Mouse (Mus musculus): ENCODE results near the gene Cds2. TPM values are rescaled to one million over a fixed set of nuclear protein-coding genes. Genes with fewer than 3 reads are reported as not detected.

The Cds2 gene
- polyA plus RNA-seq, 1 experiment = 21.2 TPM

DNA sequence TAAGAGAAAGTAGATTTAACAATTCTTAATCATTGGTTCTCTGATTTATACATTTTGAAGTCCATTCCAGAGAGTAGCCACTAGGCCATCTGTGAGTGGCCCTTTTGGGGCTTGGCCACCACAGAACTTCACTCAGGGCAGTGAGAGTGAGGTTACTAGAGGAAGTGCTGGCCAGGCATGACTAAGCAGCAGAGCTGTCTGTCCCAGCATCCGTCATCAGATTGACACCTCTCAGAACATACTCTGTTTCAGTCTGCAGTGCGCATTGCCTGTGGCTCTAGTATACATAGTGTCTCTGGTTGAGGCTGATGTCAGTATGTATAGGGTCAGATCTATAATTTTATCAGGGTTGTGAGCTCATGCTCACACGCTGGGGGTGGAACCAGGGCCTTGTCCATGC, 6.3 kb downstream of the Cds2 start:
- no peak overlapping the region for H3K4me3 ChIP-seq (ENCODE audit: low read depth, low read length)
- H3K27ac ChIP-seq (ENCODE audit: insufficient read depth, low read depth, low read length) = no peak overlapping the region
- H3K4me1 ChIP-seq (ENCODE audit: control insufficient read depth, insufficient read depth, insufficient read length, low read length) = peaks cover 13% of the 10 kb centered on the region
- H3K36me3 ChIP-seq (ENCODE audit: control insufficient read depth, insufficient read depth, low read length) = no peaks in the 10 kb centered on the region
- no peaks in the 10 kb centered on the region for H3K27me3 ChIP-seq (ENCODE audit: control insufficient read depth, insufficient read depth, low read length)
- WGBS = 65% methylated on average over 3 of the region's 3 CpGs
- TF ChIP-seq CTCF (IDR thresholded peaks at IDR 0.05; ENCODE audit: extremely low read depth, insufficient read length, insufficient replicate concordance, low read depth, low read length) = no peak
- TF ChIP-seq POLR2A (IDR thresholded peaks at IDR 0.05; ENCODE audit: low read depth, low read length) = no peak

DNA sequence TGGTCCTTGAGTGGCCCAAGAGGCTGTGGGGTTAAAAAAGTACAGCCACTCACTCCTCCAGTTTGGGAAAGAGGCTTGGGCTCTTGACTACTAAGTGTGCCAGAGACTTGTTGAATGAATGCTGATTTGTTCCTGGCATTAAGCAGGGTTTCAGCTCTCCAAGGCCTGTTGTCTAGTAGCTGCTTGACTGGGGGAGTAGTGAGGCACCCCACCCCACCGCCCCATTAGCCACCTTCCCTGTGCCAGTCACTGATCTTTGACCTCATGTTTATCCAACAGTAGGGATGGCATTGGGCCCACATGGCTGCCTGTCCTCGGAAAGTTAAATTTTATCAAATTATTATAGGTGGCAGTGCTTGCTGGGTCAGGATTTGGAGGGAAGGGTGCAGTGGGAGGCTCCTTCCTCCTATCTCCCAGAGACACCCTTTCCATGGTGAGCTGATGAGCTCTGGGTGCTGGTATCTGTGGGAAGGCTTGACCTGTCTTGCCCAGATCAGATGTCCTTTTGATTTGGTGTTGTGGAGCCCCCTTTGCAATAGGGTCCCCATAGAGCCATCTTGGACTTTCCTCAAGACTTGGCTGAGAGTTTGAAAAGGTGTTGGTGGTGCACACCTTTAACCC, 7.5 kb downstream of the Cds2 start:
- H3K27ac ChIP-seq (ENCODE audit: insufficient read depth, low read depth, low read length) = no peak overlapping the region
- no peak overlapping the region for H3K4me3 ChIP-seq (ENCODE audit: low read depth, low read length)
- H3K27me3 ChIP-seq (ENCODE audit: control insufficient read depth, insufficient read depth, low read length) = no peaks in the 10 kb centered on the region
- peaks cover 6% of the 10 kb centered on the region for H3K4me1 ChIP-seq (ENCODE audit: control insufficient read depth, insufficient read depth, insufficient read length, low read length)
- no peak for TF ChIP-seq CTCF (IDR thresholded peaks at IDR 0.05; ENCODE audit: extremely low read depth, insufficient read length, insufficient replicate concordance, low read depth, low read length)
- no peak for TF ChIP-seq POLR2A (IDR thresholded peaks at IDR 0.05; ENCODE audit: low read depth, low read length)
- 20% methylated on average over 2 of the region's 2 CpGs for WGBS
- no peaks in the 10 kb centered on the region for H3K36me3 ChIP-seq (ENCODE audit: control insufficient read depth, insufficient read depth, low read length)

DNA sequence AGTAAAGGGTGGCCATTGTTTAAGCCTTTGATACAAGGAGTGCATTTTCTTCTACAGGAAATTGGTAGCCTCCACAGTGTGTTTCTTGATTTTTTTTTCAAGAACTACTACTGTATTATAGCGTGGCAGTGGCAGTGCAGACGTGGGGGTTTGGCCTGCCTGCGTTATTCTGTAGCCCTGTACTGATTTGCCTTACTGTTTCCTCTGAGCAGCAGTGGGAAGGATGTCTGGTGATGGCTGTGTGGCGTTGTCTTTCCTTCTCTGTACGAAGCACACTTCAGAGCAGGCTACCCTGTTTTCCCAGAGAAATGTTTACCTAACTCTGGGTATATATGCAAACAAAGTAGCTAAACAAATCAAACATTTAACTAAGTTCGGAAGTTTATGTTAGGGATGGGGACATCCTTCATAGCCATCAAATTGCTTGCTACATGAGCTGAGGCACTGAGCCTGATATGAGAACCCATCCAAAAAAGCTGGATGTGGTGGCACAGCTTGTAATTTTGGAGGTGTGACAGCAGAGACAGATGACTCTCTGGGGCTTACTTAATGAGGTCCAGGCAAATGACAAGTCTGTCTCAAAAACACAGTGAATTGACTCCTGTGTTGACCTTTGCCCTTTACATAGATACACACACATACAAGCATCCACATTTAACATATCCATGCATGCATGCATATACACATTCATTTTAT, 9.9 kb downstream of the Cds2 start:
- no peak overlapping the region for H3K27ac ChIP-seq (ENCODE audit: insufficient read depth, low read depth, low read length)
- TF ChIP-seq CTCF (IDR thresholded peaks at IDR 0.05; ENCODE audit: extremely low read depth, insufficient read length, insufficient replicate concordance, low read depth, low read length) (no peak), POLR2A (IDR thresholded peaks at IDR 0.05; ENCODE audit: low read depth, low read length) (no peak)
- H3K4me3 ChIP-seq (ENCODE audit: low read depth, low read length) = no peak overlapping the region
- no peaks in the 10 kb centered on the region for H3K27me3 ChIP-seq (ENCODE audit: control insufficient read depth, insufficient read depth, low read length)
- H3K4me1 ChIP-seq (ENCODE audit: control insufficient read depth, insufficient read depth, insufficient read length, low read length) = peaks cover 6% of the 10 kb centered on the region
- 64% methylated on average over 6 of the region's 6 CpGs for WGBS
- no peaks in the 10 kb centered on the region for H3K36me3 ChIP-seq (ENCODE audit: control insufficient read depth, insufficient read depth, low read length)

DNA sequence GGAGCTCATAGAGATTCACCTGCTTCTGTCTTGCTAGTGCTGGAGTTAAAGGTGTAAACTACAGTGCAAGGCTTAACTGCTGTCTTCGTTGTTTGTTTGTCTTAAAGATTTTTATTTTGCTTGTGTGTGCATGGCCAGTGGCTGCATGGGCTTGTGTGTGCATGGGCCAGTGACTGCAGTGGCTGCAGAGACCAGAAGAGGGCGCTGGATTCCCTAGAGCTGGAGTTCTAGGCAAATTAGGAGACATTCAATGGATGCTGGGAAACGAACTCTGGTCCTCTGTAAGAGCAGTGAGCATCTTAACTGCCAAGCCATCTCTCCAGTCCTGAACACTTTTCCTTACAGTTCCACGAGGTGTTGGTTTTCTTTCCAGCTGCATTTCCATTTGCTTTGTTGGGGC, 12.6 kb downstream of the Cds2 start:
- 77% methylated on average over 4 of the region's 4 CpGs for WGBS
- Histone ChIP-seq H3K36me3 (ENCODE audit: control insufficient read depth, insufficient read depth, low read length) (0 out of 2 replicates have a peak, but pooled peaks cover 1% of the 10 kb centered on the region), H3K27me3 (ENCODE audit: control insufficient read depth, insufficient read depth, low read length) (no peaks in the 10 kb centered on the region), H3K4me1 (ENCODE audit: control insufficient read depth, insufficient read depth, insufficient read length, low read length) (peaks cover 3% of the 10 kb centered on the region; the same call in 1 of the 2 replicates), H3K27ac (ENCODE audit: insufficient read depth, low read depth, low read length) (no peak overlapping the region), H3K4me3 (ENCODE audit: low read depth, low read length) (no peak overlapping the region)
- peak; percentile 23; the same call in 1 of the 2 replicates for TF ChIP-seq CTCF (IDR thresholded peaks at IDR 0.05; ENCODE audit: extremely low read depth, insufficient read length, insufficient replicate concordance, low read depth, low read length)
- no peak for TF ChIP-seq POLR2A (IDR thresholded peaks at IDR 0.05; ENCODE audit: low read depth, low read length)

DNA sequence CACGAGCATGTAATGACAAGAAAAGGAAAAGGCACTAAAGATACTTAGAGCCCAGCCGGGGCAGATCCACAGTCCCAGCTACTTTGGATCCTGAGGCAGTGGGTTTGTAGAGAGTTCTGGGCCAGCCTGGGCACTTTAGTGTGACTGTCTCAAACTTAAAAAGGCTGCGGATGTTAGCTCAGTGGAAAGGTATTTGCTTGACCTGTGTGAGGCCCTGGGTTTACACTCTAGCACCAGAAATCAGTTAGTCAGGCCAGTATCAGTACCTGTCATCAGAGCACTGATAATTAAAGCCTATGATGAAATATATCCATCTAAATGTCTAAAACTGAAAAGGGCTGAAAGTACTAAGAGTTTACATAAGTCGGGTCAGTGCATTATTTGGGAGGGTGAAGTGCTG, 13.3 kb downstream of the Cds2 start:
- WGBS = 62% methylated on average over 4 of the region's 4 CpGs
- Histone ChIP-seq H3K27me3 (ENCODE audit: control insufficient read depth, insufficient read depth, low read length) (no peaks in the 10 kb centered on the region), H3K36me3 (ENCODE audit: control insufficient read depth, insufficient read depth, low read length) (peaks cover 3% of the 10 kb centered on the region; the same call in 1 of the 2 replicates), H3K27ac (ENCODE audit: insufficient read depth, low read depth, low read length) (no peak overlapping the region), H3K4me1 (ENCODE audit: control insufficient read depth, insufficient read depth, insufficient read length, low read length) (peaks cover 2% of the 10 kb centered on the region; the same call in 1 of the 2 replicates), H3K4me3 (ENCODE audit: low read depth, low read length) (no peak overlapping the region)
- TF ChIP-seq POLR2A (IDR thresholded peaks at IDR 0.05; ENCODE audit: low read depth, low read length) = no peak
- no peak for TF ChIP-seq CTCF (IDR thresholded peaks at IDR 0.05; ENCODE audit: extremely low read depth, insufficient read length, insufficient replicate concordance, low read depth, low read length)

DNA sequence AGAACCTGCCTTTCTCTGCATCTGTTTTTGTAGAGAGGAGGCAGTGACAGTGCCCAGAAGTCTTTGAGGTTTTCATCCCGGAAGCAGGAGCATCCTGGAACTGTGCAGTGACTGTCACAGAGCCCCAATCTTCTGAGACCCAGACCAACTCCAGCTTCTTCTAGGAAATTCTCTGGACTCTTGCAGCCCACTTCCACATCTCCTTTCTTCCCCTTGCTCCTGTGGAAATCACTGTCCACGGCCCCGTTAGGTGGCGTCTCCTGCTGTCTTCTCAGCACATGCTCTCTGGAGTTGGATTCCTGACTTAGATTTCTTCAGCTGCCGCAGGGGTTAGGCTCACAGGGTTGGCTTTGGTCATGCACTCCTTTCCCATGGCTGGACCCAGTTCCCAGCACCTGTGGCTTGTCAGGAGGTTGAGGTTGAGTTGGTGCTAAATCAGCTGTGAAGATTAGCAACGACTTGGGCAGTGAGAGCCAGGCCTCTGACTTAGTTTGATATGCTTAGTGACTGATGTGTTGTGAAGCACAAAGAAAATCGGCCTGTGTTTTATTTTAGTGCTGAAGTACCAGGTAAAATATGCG, 15.4 kb downstream of the Cds2 start:
- Histone ChIP-seq H3K4me1 (ENCODE audit: control insufficient read depth, insufficient read depth, insufficient read length, low read length) (peaks cover 8% of the 10 kb centered on the region; the same call in 1 of the 2 replicates), H3K27me3 (ENCODE audit: control insufficient read depth, insufficient read depth, low read length) (no peaks in the 10 kb centered on the region), H3K36me3 (ENCODE audit: control insufficient read depth, insufficient read depth, low read length) (peaks cover 3% of the 10 kb centered on the region; the same call in 1 of the 2 replicates), H3K27ac (ENCODE audit: insufficient read depth, low read depth, low read length) (no peak overlapping the region), H3K4me3 (ENCODE audit: low read depth, low read length) (no peak overlapping the region)
- no peak for TF ChIP-seq POLR2A (IDR thresholded peaks at IDR 0.05; ENCODE audit: low read depth, low read length)
- TF ChIP-seq CTCF (IDR thresholded peaks at IDR 0.05; ENCODE audit: extremely low read depth, insufficient read length, insufficient replicate concordance, low read depth, low read length) = no peak
- 84% methylated on average over 8 of the region's 8 CpGs for WGBS

DNA sequence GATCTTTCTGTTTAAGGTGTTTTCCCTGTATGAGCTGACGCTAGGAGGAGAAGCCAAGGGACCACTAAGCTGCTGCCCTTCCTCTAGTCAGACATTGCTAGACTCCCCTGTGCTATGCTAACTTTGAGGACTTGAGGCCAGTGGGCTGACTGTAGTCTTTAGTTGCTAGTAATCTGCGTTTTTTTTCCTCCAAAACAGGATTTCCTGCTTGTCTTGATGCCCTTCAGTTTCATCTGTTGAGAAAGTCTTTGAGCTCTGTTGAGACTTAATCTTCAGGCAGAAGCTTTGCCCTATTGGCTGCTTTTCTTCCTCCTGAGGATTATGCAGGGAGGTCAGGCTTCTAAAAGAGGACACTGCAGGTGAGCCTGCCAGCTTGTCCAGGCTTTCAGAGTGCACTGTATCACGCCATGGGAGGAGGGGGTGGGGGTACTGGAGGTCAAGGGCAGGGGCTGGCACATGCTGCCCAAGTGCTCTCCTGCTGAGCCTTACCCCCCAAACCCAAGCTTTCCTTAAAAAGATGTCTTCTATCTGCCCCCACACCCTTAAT, 16.5 kb downstream of the Cds2 start:
- Histone ChIP-seq H3K4me1 (ENCODE audit: control insufficient read depth, insufficient read depth, insufficient read length, low read length) (peaks cover 10% of the 10 kb centered on the region; the same call in 1 of the 2 replicates), H3K27ac (ENCODE audit: insufficient read depth, low read depth, low read length) (no peak overlapping the region), H3K27me3 (ENCODE audit: control insufficient read depth, insufficient read depth, low read length) (no peaks in the 10 kb centered on the region), H3K36me3 (ENCODE audit: control insufficient read depth, insufficient read depth, low read length) (peaks cover 3% of the 10 kb centered on the region; the same call in 1 of the 2 replicates), H3K4me3 (ENCODE audit: low read depth, low read length) (no peak overlapping the region)
- WGBS = 77% methylated on average over 3 of the region's 3 CpGs
- TF ChIP-seq POLR2A (IDR thresholded peaks at IDR 0.05; ENCODE audit: low read depth, low read length) (no peak), CTCF (IDR thresholded peaks at IDR 0.05; ENCODE audit: extremely low read depth, insufficient read length, insufficient replicate concordance, low read depth, low read length) (no peak)
